Mouse (Mus musculus): ENCODE measurements around the gene Nrp1. TPM values are rescaled to one million over a fixed set of nuclear protein-coding genes. Genes with fewer than 3 reads are reported as not detected.
A peak's percentile ranks its signal among the peaks of the same experiment; 100 is the strongest.

Nrp1 gene
- polyA plus RNA-seq, 1 experiment from 2014 or later = 40.8 TPM

DNA sequence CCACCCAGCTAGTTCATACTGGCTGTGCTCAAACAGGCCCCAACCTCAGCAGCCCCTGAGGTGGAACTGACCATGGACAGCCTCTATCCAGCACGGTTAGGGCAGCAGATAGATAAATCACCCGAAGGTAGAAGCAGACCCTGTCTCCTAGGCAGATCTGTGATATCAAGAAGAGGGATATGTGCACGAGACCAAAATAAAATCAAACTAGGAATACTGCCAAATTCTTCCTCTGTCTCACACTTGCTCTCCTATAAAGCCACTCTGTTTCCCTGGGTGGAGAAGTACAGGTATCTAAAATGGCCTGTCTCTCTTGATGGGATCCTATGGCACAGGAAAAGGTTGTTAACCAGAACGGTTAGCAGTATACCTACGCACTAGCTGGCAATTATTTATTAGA lies 2.2 kb upstream of the Nrp1 start:
- WGBS = 85% methylated on average over 5 of the region's 5 CpGs
- Histone ChIP-seq H3K4me1 (peaks cover 37% of the 10 kb centered on the region), H3K27ac (no peak overlapping the region), H3K9me3 (no peaks in the 10 kb centered on the region), H3K36me3 (replicated peaks) (no peaks in the 10 kb centered on the region), H3K27me3 (peaks cover 19% of the 10 kb centered on the region), H3K4me3 (replicated peaks) (no peak overlapping the region), H3K9ac (no peak overlapping the region), H3K4me2 (no peak overlapping the region)
- ATAC-seq (ENCODE audit: low FRiP score) = no peak

DNA sequence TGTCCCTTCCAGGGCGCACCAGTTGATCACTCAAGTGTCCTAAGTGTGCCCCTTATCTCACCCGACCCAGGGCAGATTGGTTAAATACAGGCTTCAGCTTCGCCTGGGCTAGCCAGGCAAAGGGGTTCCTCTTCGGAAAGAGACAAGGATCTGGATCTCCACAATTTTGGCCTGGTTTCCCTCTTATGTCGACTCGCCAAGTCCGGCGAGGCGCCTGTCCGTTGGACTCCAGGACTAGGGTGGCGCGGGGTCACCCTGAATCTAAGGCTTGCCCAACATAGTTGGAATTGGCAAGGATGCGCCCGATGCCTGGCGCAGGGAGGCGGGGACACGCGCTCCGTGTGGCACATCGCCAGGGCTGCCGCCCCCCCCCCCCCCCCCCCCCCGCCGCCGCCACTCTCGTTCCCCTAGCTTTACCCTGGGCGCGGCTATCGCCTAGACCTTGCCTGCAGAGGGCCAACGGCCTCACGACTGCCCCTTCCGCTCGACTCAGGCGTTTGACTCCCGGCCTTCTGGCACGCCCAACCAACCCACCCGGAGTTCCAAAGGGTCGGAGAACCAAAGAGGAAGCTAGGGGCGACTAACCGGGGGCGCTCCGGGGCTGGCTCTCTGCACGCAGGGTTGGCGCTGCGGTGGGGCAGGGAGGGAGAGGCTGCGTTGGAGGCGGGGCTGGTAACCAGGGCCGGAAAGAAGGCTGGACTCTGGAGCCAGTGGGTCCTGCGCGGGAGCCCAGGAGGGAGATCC lies 1.4 kb upstream of the Nrp1 start:
- peak; percentile 57 for ATAC-seq (ENCODE audit: low FRiP score)
- Histone ChIP-seq H3K4me2 (peak overlapping the region; percentile 99), H3K9me3 (no peaks in the 10 kb centered on the region), H3K27me3 (peaks cover 19% of the 10 kb centered on the region), H3K36me3 (replicated peaks) (no peaks in the 10 kb centered on the region), H3K4me1 (peaks cover 42% of the 10 kb centered on the region), H3K4me3 (replicated peaks) (peak overlapping the region; percentile 72), H3K9ac (peak overlapping the region; percentile 56), H3K27ac (peak overlapping the region; percentile 59; the same call in 1 of the 2 replicates)
- WGBS = 4% methylated on average over 34 of the region's 49 CpGs

DNA sequence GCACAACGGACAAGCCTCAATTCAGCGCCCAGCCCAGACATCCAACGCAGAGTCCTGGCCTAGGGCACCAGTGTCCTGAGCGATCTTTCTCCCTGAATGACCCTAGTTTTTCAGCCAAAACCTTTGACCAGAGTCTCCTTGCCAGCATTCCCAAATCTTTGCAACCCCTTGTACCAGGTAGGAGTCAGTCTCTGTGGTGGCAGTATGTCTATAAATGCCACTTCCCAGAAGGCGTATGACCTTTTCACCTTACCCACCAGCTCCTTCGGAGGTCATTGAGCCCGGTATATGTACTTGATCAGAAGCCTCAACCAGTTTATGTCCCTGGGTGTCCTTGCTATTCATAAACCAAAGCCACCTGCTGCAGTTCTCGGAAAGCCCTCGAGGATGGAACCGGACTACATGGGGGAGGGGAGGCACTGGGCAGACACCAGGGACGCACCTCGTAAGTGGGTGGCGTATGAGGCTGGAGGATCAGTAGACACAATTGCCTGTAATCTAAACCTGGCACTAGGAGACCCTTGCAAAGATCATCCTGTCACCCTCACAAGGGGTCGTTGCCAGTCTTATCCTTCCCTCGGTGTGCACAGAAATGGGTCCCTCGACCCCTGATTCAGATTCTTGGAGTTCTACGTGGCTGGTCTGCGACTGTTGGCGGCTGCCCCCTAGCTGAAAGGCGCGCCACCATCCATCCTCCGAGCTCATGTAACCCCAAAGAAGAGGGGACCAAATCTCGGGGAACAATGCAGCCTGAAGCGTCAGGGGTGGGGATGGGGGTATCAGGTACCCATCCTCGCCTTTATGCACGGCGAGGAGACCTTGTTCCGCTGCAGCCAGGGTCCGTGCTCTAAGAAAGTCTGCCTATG lies 631 bp upstream of the Nrp1 start:
- peak; percentile 30; the same call in 1 of the 2 replicates for ATAC-seq (ENCODE audit: low FRiP score)
- H3K4me2 ChIP-seq = peak overlapping the region; percentile 99
- H3K9ac ChIP-seq = peak overlapping the region; percentile 78
- H3K27ac ChIP-seq = peak overlapping the region; percentile 94; the same call in 1 of the 2 replicates
- peaks cover 49% of the 10 kb centered on the region for H3K4me1 ChIP-seq
- H3K36me3 ChIP-seq (replicated peaks) = no peaks in the 10 kb centered on the region
- no peaks in the 10 kb centered on the region for H3K9me3 ChIP-seq
- H3K4me3 ChIP-seq (replicated peaks) = peak overlapping the region; percentile 72
- H3K27me3 ChIP-seq = peaks cover 26% of the 10 kb centered on the region
- WGBS = under 1% methylated on average over 29 of the region's 29 CpGs

DNA sequence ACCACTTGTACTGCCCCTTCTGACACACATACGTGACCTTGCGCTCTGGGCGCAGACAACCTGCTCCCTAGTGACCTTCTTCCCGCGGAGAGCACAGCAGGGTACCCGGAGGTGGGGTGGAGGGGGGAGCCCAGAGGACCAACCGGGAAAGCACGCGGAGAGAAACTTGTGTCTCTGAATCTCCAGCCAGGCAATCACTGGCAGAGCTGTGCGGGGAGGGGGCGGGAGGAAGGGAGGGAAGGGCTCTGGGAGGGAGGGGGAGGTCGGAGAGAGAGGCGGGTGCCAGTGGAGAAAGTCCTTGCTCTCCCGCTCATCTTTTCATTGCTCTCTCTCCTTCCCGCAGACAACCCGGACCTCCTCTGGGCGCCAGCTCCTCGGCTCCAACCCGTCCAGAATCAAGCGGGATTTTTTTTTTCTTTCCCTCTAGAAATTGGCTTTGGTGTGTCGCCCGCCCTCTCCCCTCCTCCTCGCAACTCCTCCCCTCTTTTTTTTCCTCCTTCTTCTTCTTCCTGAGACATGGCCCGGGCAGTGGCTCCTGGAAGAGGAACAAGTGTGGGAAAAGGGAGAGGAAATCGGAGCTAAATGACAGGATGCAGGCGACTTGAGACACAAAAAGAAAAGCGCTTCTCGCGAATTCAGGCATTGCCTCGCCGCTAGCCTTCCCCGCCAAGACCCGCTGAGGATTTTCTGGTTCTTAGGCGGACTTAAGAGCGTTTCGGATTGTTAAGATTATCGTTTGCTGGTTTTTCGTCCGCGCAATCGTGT lies 534 bp downstream of the Nrp1 start:
- no peaks in the 10 kb centered on the region for H3K36me3 ChIP-seq (replicated peaks)
- peak; percentile 35 for ATAC-seq (ENCODE audit: low FRiP score)
- peaks cover 26% of the 10 kb centered on the region for H3K27me3 ChIP-seq
- peak overlapping the region; percentile 99 for H3K4me2 ChIP-seq
- WGBS = under 1% methylated on average over 40 of the region's 41 CpGs
- peak overlapping the region; percentile 72 for H3K4me3 ChIP-seq (replicated peaks)
- peak overlapping the region; percentile 78 for H3K9ac ChIP-seq
- no peaks in the 10 kb centered on the region for H3K9me3 ChIP-seq
- H3K4me1 ChIP-seq = peaks cover 56% of the 10 kb centered on the region
- H3K27ac ChIP-seq = peak overlapping the region; percentile 94

DNA sequence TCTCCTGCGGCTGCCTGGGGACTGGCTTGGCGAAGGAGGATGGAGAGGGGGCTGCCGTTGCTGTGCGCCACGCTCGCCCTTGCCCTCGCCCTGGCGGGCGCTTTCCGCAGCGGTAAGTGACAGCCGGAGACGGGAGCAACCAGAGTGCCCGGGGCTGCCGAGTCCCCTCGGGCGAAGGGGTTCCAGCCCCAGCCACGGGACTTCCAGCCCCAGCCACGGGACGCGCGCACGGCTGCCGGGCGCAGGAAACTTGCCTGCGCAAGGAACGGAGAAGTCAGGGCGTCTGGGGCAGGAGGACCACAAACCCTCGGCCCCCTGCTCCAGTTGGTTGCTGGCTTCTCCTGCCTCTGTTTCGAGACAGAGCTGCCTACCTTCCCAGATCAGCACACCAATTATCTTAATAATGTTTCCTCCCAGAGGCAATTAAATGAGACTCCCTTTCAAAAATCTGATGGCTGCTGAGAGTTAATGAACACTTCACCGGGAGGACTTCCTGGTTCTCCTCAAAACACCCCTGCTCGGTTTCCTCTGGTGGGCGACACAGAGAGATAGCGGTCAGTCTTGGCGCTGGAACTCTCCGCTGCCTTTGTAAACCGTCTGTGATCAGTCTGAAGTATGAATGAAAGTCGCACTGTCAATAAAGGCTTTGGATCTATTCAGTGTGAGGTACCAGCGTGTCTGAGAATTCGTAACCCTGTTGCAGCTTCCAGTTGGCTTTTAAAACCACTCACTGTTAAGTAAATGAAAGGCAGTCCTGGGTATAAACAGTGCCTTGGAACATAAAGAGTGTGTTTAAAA lies 1.3 kb downstream of the Nrp1 start:
- WGBS = under 1% methylated on average over 40 of the region's 40 CpGs
- Histone ChIP-seq H3K4me3 (replicated peaks) (peak overlapping the region; percentile 72), H3K9ac (peak overlapping the region; percentile 78), H3K4me1 (peaks cover 54% of the 10 kb centered on the region), H3K4me2 (peak overlapping the region; percentile 99), H3K9me3 (no peaks in the 10 kb centered on the region), H3K27me3 (peaks cover 26% of the 10 kb centered on the region), H3K27ac (peak overlapping the region; percentile 94), H3K36me3 (replicated peaks) (no peaks in the 10 kb centered on the region)
- ATAC-seq (ENCODE audit: low FRiP score) = peak; percentile 39; the same call in 1 of the 2 replicates

DNA sequence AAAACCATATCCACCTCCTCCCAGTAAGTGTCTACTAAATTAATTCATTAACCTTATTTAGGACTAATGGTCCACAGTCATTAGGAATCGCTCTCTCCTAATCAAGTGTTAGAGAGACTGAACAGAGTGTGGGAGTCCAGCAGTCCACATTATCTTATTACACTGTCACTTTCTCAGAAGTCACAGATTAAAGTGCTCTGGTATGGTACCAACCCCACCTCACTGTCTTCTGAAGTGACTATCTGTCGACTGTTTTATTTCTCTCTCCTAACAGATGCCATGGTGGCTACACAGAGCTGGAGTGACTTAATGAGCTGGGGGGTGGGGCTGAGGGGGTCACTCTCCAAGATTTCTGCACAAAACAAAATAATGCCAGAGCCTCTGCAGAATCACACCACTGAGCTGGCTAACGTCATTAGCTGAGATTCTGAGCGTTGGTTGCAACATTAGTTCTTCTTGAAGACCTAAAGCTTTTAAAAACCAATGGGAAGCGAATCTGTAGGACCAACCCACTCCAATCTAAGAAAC lies 3.0 kb downstream of the Nrp1 start:
- H3K4me2 ChIP-seq = peak overlapping the region; percentile 99
- H3K4me1 ChIP-seq = peaks cover 62% of the 10 kb centered on the region
- 29% methylated on average over 5 of the region's 5 CpGs for WGBS
- H3K4me3 ChIP-seq (replicated peaks) = peak overlapping the region; percentile 72
- no peak for ATAC-seq (ENCODE audit: low FRiP score)
- peak overlapping the region; percentile 3; the same call in 1 of the 2 replicates for H3K9ac ChIP-seq
- peaks cover 19% of the 10 kb centered on the region for H3K27me3 ChIP-seq
- no peaks in the 10 kb centered on the region for H3K9me3 ChIP-seq
- no peak overlapping the region for H3K27ac ChIP-seq
- no peaks in the 10 kb centered on the region for H3K36me3 ChIP-seq (replicated peaks)

DNA sequence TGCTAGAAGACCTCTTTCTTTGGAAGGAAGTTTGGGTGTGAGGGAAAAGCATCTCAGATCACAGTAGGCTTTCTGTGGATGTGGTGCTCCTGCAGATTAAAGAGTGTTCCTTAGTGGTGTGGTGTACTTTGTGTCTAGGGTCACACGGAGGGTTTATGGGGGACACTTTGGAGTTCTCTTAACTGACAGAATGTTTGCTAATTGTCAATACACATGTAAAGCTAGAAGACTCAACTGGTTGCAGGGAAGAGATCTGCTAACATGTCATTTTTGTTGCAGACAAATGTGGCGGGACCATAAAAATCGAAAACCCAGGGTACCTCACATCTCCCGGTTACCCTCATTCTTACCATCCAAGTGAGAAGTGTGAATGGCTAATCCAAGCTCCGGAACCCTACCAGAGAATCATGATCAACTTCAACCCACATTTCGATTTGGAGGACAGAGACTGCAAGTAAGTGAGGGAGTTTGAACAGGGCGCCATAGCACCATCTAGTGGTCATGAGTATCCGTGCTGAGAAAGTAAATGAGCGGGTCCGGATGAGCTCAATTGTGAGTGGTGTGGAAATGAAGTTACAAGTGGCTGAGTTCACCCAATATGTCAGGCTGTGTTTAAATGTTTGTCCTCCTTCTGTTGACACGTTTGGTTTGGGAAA lies 4.7 kb downstream of the Nrp1 start:
- peak overlapping the region; percentile 17 for H3K4me3 ChIP-seq (replicated peaks)
- no peak for ATAC-seq (ENCODE audit: low FRiP score)
- H3K36me3 ChIP-seq (replicated peaks) = no peaks in the 10 kb centered on the region
- H3K4me2 ChIP-seq = peak overlapping the region; percentile 34
- no peaks in the 10 kb centered on the region for H3K9me3 ChIP-seq
- 13% methylated on average over 11 of the region's 11 CpGs for WGBS
- H3K4me1 ChIP-seq = peaks cover 50% of the 10 kb centered on the region
- H3K9ac ChIP-seq = no peak overlapping the region
- H3K27me3 ChIP-seq = peaks cover 15% of the 10 kb centered on the region; the same call in 1 of the 2 replicates
- H3K27ac ChIP-seq = no peak overlapping the region

DNA sequence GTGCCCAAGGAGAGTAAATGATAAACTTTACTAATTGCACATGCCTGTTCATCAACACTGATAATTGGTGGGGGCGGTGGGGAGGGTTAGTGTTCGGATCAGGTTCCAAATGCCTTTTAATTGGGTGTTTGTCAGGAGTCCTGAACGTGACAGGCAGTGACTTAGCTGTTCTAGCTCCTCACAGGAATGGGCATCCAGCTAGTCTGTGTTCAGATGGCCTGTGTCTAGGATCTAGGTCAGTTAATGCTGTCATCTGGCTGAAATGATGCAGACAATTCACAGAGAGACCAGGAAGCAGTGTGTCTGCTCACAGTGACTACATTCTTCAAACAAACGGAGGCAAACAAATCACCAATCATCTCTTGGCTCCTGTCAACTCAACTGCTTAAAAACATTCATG lies 12.1 kb downstream of the Nrp1 start:
- no peak overlapping the region for H3K27ac ChIP-seq
- no peaks in the 10 kb centered on the region for H3K9me3 ChIP-seq
- WGBS = 74% methylated on average over 4 of the region's 4 CpGs
- no peak overlapping the region for H3K4me3 ChIP-seq (replicated peaks)
- no peak overlapping the region for H3K4me2 ChIP-seq
- no peak for ATAC-seq (ENCODE audit: low FRiP score)
- 0 out of 2 replicates have a peak, but pooled peaks cover 4% of the 10 kb centered on the region for H3K27me3 ChIP-seq
- H3K4me1 ChIP-seq = peaks cover 8% of the 10 kb centered on the region
- no peaks in the 10 kb centered on the region for H3K36me3 ChIP-seq (replicated peaks)
- no peak overlapping the region for H3K9ac ChIP-seq

DNA sequence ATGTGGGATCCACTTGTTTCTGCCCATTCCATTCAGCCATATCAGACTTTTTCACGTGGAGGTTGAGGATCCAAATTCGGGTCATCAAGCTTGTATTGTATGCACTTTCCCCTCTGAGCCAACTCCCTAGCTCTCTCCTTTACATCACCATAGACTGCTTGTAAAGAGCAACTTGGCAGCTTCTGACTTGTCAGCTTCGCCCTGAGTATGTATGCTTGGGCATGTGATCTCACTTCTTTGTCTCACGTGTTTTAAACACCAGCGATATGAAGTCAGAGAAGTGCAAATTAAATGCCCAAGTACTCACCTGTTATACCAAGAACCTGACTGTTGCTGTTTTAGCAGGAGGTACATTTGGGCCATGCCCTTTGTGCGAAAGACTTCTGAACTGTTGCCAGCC lies 12.6 kb downstream of the Nrp1 start:
- Histone ChIP-seq H3K4me2 (no peak overlapping the region), H3K4me3 (replicated peaks) (no peak overlapping the region), H3K9ac (no peak overlapping the region), H3K9me3 (no peaks in the 10 kb centered on the region), H3K27ac (no peak overlapping the region), H3K36me3 (replicated peaks) (no peaks in the 10 kb centered on the region), H3K4me1 (peaks cover 4% of the 10 kb centered on the region), H3K27me3 (0 out of 2 replicates have a peak, but pooled peaks cover 2% of the 10 kb centered on the region)
- 78% methylated on average over 6 of the region's 6 CpGs for WGBS
- no peak for ATAC-seq (ENCODE audit: low FRiP score)

DNA sequence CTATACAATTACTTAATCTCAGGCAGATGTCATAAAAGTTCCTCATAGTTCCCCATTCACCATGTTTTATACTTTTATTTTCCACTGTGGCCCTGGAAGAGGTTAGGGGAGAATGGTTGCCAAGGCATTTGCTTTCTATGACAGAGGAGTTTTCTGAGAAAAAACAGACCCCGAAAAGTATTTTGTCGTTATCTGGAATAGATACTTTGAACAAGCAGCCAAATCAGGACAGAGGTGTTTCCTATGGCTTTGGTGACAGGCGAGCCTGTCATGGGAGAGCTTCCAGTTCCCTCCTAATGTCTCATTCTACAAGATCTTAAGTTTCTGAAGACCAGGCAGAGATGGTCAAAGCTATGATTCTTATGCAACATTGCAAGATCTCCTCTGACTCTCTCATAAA lies 13.4 kb downstream of the Nrp1 start:
- WGBS = 89% methylated on average over 3 of the region's 3 CpGs
- no peaks in the 10 kb centered on the region for H3K36me3 ChIP-seq (replicated peaks)
- H3K27ac ChIP-seq = no peak overlapping the region
- H3K9ac ChIP-seq = no peak overlapping the region
- no peak overlapping the region for H3K4me2 ChIP-seq
- no peaks in the 10 kb centered on the region for H3K27me3 ChIP-seq
- H3K9me3 ChIP-seq = no peaks in the 10 kb centered on the region
- no peak overlapping the region for H3K4me3 ChIP-seq (replicated peaks)
- ATAC-seq (ENCODE audit: low FRiP score) = no peak
- peaks cover 4% of the 10 kb centered on the region; the same call in 1 of the 2 replicates for H3K4me1 ChIP-seq

DNA sequence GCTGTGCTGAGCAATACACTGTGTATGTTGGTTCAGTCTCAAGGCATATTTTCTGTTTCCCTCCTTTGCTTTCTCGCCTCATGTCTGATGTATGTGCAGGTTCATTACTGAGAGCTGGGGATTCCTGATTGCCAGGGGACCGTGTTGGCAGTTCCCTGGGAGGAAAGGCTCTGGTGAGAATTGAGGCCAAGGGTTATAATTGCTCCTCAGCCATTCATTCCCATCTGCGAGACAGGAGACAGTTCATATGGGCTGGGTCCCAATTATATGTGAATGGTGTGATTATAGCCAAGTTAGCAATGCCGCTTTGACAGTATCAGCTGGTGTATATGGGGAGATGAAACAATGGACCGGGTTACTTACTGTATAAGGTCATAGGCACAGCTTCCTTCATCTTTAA lies 14.3 kb downstream of the Nrp1 start:
- Histone ChIP-seq H3K4me1 (peaks cover 4% of the 10 kb centered on the region; the same call in 1 of the 2 replicates), H3K9me3 (no peaks in the 10 kb centered on the region), H3K4me2 (no peak overlapping the region), H3K9ac (no peak overlapping the region), H3K4me3 (replicated peaks) (no peak overlapping the region), H3K36me3 (replicated peaks) (no peaks in the 10 kb centered on the region), H3K27ac (peak overlapping the region; percentile 61), H3K27me3 (no peaks in the 10 kb centered on the region)
- ATAC-seq (ENCODE audit: low FRiP score) = peak; percentile 44; the same call in 1 of the 2 replicates
- WGBS = 68% methylated on average over 5 of the region's 5 CpGs
